Mouse (Mus musculus): ENCODE results near the gene Six2. TPM values are rescaled to one million over a fixed set of nuclear protein-coding genes. Genes with fewer than 3 reads are reported as not detected.

Six2 gene
- total and polyA plus RNA-seq, 3 experiments, result 0.04 to 0.40 TPM; not detected in 1

- Histone ChIP-seq H3K27ac (ENCODE audit: insufficient read depth, low read depth) (no peak overlapping the region), H3K27me3 (replicated peaks) (no peaks in the 10 kb centered on the region), H3K4me1 (ENCODE audit: control insufficient read depth in 1 of 2, insufficient read depth in 2 of 2) (peaks cover 4 to 8% of the 10 kb centered on the region in 2 experiments), H3K79me2 (replicated peaks; ENCODE audit: control insufficient read depth, extremely low read depth, insufficient read depth, poor library complexity, severe bottlenecking) (no peaks in the 10 kb centered on the region), H3K4me3 (replicated peaks in 1 of 3; ENCODE audit: low read depth in 2 of 3, low read length in 2 of 3, poor library complexity in 1 of 3) (no peak overlapping the region), H3K9me3 (replicated peaks; ENCODE audit: low read length) (peaks cover 38% of the 10 kb centered on the region), H3K9ac (ENCODE audit: insufficient read depth, low read depth) (no peak overlapping the region), H3K4me2 (ENCODE audit: insufficient read depth, low read depth, poor library complexity, severe bottlenecking) (no peak overlapping the region), H3K36me3 (replicated peaks in 1 of 2; ENCODE audit: control insufficient read depth in 1 of 2, insufficient read depth in 1 of 2, low read length in 1 of 2) (peaks cover 0 to 15% of the 10 kb centered on the region in 2 experiments)
- in situ Hi-C loops (cut with MboI; ENCODE audit: low pct_ligation_motif_present, low pct_unique_long_range_greater_than_20kb, low sequenced_read_pairs), result no loop called here
- dilution Hi-C loops (cut with MboI; ENCODE audit: extremely low pct_ligation_motif_present, extremely low pct_unique_long_range_greater_than_20kb, low sequenced_read_pairs), result no loop called here
- no peak for TF ChIP-seq ZC3H11A (IDR thresholded peaks at IDR 0.05; ENCODE audit: low read depth, low read length)
- no peak for TF ChIP-seq UBTF (IDR thresholded peaks at IDR 0.05; ENCODE audit: low read depth, low read length)
- no peak for TF ChIP-seq NELFE (IDR thresholded peaks at IDR 0.05; ENCODE audit: low read depth, low read length)
- TF ChIP-seq MAZ (IDR thresholded peaks at IDR 0.05; ENCODE audit: low read depth, low read length), result no peak
- no peak for TF ChIP-seq POLR2AphosphoS2 (IDR thresholded peaks at IDR 0.05; ENCODE audit: low read depth, low read length)
- no peak for TF ChIP-seq ZNF384 (IDR thresholded peaks at IDR 0.05; ENCODE audit: low read depth, low read length)
- TF ChIP-seq MEF2A (IDR thresholded peaks at IDR 0.05; ENCODE audit: borderline replicate concordance, low read depth, low read length), result no peak
- no peak for TF ChIP-seq EP300 (IDR thresholded peaks at IDR 0.05; ENCODE audit: low read length)
- no peak for TF ChIP-seq RAD21 (IDR thresholded peaks at IDR 0.05; ENCODE audit: low read depth, low read length)
- TF ChIP-seq POLR2A (IDR thresholded peaks at IDR 0.05; ENCODE audit: low read depth, low read length), result no peak
- no peak for TF ChIP-seq E2F4 (IDR thresholded peaks at IDR 0.05; ENCODE audit: insufficient replicate concordance, low read depth, low read length)
- no peak for TF ChIP-seq ZKSCAN1 (IDR thresholded peaks at IDR 0.05; ENCODE audit: borderline replicate concordance, low read depth, low read length)
- TF ChIP-seq MYC (IDR thresholded peaks at IDR 0.05; ENCODE audit: low read depth, low read length), result no peak
- TF ChIP-seq NRF1 (IDR thresholded peaks at IDR 0.05; ENCODE audit: low read depth, low read length), result no peak
- no peak for TF ChIP-seq MAFK (IDR thresholded peaks at IDR 0.05; ENCODE audit: insufficient replicate concordance, low read length)
- TF ChIP-seq ETS1 (conservative IDR thresholded peaks at IDR 0.05; ENCODE audit: low read depth, low read length), result no peak
- DNase-seq (ENCODE audit: extremely low read depth), result no peak
Observed at GRCm38 (mm10) chr17:85686476-85687420, 1.3 kb downstream of the Six2 start.

- TF ChIP-seq RAD21 (IDR thresholded peaks at IDR 0.05; ENCODE audit: low read depth, low read length), result no peak
- in situ Hi-C loops (cut with MboI; ENCODE audit: low pct_ligation_motif_present, low pct_unique_long_range_greater_than_20kb, low sequenced_read_pairs), result no loop called here
- no peaks in the 10 kb centered on the region for H3K27me3 ChIP-seq (replicated peaks)
Observed at GRCm38 (mm10) chr17:85685689-85686281, 2.3 kb downstream of the Six2 start.

More at GRCm38 (mm10) chr17:85685689-85686281, 2.3 kb downstream of the Six2 start:
- Histone ChIP-seq H3K4me1 (ENCODE audit: control insufficient read depth in 1 of 2, insufficient read depth in 2 of 2) (peaks cover 4 to 8% of the 10 kb centered on the region in 2 experiments), H3K79me2 (replicated peaks; ENCODE audit: control insufficient read depth, extremely low read depth, insufficient read depth, poor library complexity, severe bottlenecking) (no peaks in the 10 kb centered on the region), H3K4me3 (replicated peaks in 1 of 3; ENCODE audit: low read depth in 2 of 3, low read length in 2 of 3, poor library complexity in 1 of 3) (no peak overlapping the region), H3K27ac (ENCODE audit: insufficient read depth, low read depth) (no peak overlapping the region), H3K9ac (ENCODE audit: insufficient read depth, low read depth) (no peak overlapping the region), H3K36me3 (replicated peaks in 1 of 2; ENCODE audit: control insufficient read depth in 1 of 2, insufficient read depth in 1 of 2, low read length in 1 of 2) (peaks cover 0 to 15% of the 10 kb centered on the region in 2 experiments), H3K9me3 (replicated peaks; ENCODE audit: low read length) (peaks cover 38% of the 10 kb centered on the region), H3K4me2 (ENCODE audit: insufficient read depth, low read depth, poor library complexity, severe bottlenecking) (no peak overlapping the region)
- dilution Hi-C loops (cut with MboI; ENCODE audit: extremely low pct_ligation_motif_present, extremely low pct_unique_long_range_greater_than_20kb, low sequenced_read_pairs), result no loop called here
- no peak for DNase-seq (ENCODE audit: extremely low read depth)
